Mouse (Mus musculus): ENCODE results near the gene Pcsk6.

The Pcsk6 gene

DNA sequence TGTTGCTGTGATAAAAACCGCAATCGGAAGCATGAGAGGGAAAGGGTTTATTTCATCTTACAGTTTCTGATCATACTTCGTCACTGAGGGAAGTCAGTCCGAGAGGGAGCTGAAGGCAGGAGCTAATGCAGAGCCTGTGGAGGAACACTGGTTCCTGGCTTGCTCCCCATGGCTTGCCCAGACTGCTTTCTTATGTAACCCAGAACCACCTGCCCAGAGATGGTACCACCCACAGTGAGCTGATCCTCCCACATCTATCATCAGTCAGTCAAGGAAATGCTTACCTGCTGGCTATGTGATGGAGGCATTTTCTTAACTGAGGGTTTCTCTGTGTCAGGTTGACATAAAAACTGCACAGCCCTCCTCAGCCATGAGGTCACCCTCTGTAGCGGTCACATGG lies 127.2 kb downstream of the Pcsk6 start:
- no peak for DNase-seq (ENCODE audit: extremely low read depth, low read depth, low spot score)

DNA sequence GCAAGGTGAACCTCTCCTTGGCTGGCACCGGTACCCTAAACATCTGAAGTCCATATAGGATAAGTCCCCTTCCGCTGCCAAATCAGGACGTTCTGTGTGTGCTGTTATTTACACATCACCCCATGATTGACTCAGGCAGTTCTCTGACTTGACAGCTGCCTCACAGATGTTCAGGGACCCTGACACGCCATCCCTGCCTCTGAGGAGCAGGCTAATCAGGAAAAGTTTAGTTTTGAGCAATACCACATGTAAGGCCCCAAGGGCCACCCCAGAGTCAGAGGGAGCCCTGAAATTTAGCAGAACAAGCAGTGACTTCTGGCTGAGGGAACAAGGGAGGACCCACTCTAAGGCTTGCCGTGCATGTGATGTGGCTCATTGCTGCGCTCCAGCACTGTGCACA lies 130.8 kb downstream of the Pcsk6 start:
- DNase-seq (ENCODE audit: extremely low read depth, low read depth, low spot score): no peak

GRCm38 (mm10) chr7:65993410-65993809 lies 131.9 kb downstream of the Pcsk6 start:
- no peak for DNase-seq (ENCODE audit: extremely low read depth, low read depth, low spot score)

DNA sequence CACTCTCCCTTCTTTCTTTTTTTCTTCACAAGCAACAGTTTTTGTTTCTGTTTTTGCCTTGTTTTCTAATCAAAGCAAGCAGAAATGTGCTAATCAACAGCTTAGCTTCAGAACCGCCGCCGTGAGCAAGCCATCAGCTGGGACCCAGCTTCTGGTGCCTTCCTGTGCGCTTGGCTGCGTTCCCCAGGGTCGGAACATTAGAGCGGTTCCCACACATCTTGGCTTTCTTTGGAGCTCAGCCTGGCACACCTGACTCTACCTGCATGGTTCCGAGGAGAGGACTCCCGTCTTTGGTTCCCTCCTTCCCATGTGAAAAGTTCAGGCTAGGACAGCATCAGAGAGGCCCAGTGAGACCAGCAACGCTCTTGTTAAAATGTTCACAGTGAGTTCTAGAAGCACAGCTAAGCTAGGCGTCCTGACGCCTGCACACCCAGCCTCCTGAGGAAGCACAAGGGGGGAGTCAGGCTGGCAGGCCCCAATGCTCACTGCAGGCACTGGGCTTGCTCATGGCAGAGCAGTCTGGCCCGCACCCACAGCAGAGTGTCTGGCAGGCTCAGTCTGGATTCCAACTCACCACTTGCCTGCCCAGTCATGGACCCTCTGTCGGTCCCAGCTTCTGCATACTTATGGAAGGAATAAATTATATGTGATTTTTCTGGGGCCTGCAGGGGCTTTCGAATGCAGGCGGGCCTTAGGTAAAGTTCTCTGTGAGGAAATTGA lies 139.7 kb downstream of the Pcsk6 start:
- no peak for DNase-seq (ENCODE audit: extremely low read depth, low read depth, low spot score)

GRCm38 (mm10) chr7:66001797-66002196 lies 140.3 kb downstream of the Pcsk6 start:
- peak; percentile 45 for DNase-seq (ENCODE audit: extremely low read depth, low read depth, low spot score)

- DNase-seq (ENCODE audit: extremely low read depth, low read depth, low spot score): no peak
These were observed 141.9 kb downstream of the Pcsk6 start for GRCm38 (mm10) chr7:66003447-66003846.

- DNase-seq (ENCODE audit: extremely low read depth, low read depth, low spot score): no peak
These were observed 142.5 kb downstream of the Pcsk6 start for GRCm38 (mm10) chr7:66003865-66004638.

- DNase-seq (ENCODE audit: extremely low read depth, low read depth, low spot score): no peak
These were observed 143.5 kb downstream of the Pcsk6 start for GRCm38 (mm10) chr7:66005066-66005465.

- no peak for DNase-seq (ENCODE audit: extremely low read depth, low read depth, low spot score)
These were observed 146.8 kb downstream of the Pcsk6 start for GRCm38 (mm10) chr7:66008161-66008891.

DNA sequence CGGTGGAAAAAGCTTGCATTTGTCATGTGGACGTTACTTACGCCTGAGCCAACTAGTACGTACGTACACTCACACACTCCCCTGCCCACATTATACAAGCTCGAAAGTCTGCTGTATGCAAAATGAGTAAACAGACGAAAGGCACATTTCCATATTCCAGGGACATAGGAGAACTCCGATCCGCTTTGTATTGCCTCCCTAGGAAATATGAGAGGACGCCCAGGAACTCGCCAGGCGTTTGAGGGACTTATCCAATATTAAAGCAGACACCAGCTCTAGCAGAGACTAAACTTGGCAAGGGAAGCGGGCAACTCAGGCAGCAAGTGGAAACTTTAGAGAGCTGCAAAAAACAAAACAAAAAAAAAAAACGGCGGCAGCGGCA lies 147.3 kb downstream of the Pcsk6 start:
- DNase-seq (ENCODE audit: extremely low read depth, low read depth, low spot score): no peak

- DNase-seq (ENCODE audit: extremely low read depth, low read depth, low spot score): no peak
These were observed 149.0 kb downstream of the Pcsk6 start for GRCm38 (mm10) chr7:66010518-66010917.

DNA sequence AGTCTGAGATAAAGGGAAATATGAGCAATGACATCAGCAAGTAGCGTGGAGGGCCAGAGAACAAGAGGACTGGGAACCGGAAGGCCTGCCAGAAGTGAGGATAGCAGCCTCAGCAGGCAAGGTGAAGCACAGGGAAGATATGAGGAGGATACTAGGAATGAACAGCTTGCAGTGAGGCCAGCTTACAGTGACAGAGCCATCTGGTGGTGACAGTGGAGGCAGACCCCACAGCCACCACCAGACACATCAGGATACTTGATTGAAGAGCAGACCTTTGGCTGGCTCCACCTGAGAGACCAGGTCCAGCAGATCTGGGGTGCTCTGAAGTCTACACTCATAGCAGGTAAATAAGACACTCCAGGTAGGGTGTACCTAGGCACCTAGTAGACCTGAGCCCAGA lies 166.2 kb downstream of the Pcsk6 start:
- no peak for DNase-seq (ENCODE audit: extremely low read depth, low read depth, low spot score)

GRCm38 (mm10) chr7:66028766-66029512 lies 167.4 kb downstream of the Pcsk6 start:
- DNase-seq (ENCODE audit: extremely low read depth, low read depth, low spot score): no peak

GRCm38 (mm10) chr7:66036809-66037208 lies 175.3 kb downstream of the Pcsk6 start:
- DNase-seq (ENCODE audit: extremely low read depth, low read depth, low spot score): no peak

- no peak for DNase-seq (ENCODE audit: extremely low read depth, low read depth, low spot score)
These were observed 176.7 kb downstream of the Pcsk6 start for GRCm38 (mm10) chr7:66038261-66038660.

GRCm38 (mm10) chr7:66038730-66039129 lies 177.2 kb downstream of the Pcsk6 start:
- DNase-seq (ENCODE audit: extremely low read depth, low read depth, low spot score): no peak

DNA sequence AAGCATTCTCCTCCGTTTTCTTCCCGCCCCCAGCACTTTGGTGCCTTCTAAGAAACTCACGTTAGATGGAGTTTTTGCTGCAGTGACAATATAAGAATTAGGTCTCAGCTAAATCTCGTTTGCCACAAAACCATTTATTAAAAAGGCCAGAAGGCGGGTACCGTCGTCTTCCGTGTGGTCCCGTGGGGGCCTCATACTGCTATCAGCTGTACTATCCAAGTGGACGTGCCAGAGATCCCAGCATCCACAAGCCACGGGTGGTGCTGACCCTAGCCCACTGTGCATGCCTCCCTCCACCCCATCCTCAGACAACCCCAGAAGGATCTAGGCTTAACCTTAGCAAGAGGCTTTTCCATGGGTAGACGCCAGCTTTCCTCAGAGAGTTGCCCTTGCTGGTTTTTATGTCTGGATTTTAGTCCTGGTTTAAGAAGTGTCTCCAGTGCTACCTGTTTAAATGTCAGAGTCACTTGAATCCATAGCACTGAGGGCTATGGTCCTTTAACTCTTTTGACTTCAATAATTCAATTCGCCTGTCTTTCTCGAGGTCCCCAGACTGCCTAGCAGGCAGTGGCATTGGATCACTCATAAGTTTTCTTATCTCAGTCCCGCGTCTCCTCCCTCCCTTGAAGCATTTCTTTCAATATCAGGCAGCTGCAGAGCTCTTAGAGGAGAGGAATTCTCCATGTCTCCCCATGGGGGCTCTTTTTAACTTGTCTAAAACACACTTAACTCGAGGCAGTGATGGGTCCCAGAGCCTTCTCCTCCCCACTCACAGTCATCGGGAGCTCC lies 178.7 kb downstream of the Pcsk6 start:
- DNase-seq (ENCODE audit: extremely low read depth, low read depth, low spot score): no peak

- no peak for DNase-seq (ENCODE audit: extremely low read depth, low read depth, low spot score)
These were observed 182.3 kb downstream of the Pcsk6 start, which contains the start of gene Gm45213 for GRCm38 (mm10) chr7:66043552-66044459. Gene Gm45213, plus strand, starts transcription at chr7:66043602.

- no peak for DNase-seq (ENCODE audit: extremely low read depth, low read depth, low spot score)
These were observed 183.1 kb downstream of the Pcsk6 start for GRCm38 (mm10) chr7:66044617-66045016.
